Mouse (Mus musculus) naive thymus-derived CD4-positive, alpha-beta T cell, adult 2 months (primary cell): ENCODE results near the gene Tha1.
A peak's percentile ranks its signal among the peaks of the same experiment; 100 is the strongest.

Experiments used
- DNase-seq: peaks from one replicate; pipeline ENCODE4 v3.0.0-alpha.2; 2011; ENCODE audit warnings: low read depth

The Tha1 gene

GRCm38 (mm10) chr11:117826164-117826563, 47.1 kb downstream of the Tha1 start:
- peak; percentile 17 for DNase-seq

DNA sequence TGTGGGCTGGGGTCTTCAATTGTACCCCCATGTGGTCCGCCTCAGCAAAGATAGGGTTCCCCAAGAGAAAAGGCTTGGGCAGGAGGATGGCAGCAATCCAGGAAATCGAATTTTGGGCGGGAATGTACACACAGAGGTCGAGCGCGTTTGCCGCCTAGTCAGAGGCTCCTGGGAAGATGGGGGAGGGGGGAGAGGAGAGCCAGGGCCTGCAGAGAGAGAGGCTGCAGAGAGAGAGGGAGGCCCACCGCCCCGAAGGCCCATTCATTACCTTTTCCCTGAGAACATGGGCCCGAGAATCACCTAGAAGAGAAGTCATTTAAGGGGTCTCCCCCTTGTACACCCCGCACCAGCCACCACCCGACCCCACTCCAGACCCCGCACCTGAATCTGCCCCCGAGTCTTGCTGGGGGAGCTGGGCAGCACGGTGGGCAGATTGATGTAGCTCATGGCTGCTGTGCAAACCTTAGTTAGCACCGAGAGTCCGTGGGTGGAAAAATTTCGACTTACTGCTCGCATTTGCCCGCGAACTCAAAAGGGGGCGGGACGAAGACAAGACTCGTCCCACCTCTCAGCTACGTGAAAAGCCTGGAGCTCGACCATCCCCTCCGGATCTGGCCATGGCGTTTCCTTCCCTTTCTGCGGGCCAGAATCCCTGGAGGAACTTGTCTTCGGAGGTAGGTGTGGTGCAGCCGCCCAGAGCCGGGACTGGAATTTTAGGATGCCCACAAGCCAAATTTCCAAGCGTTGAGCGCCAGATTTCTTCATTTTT, 47.8 kb downstream of the Tha1 start, which contains the start of the genes Afmid and Tk1:
TSS of gene Afmid (plus strand) at position 592 of the 769 bp plus-strand sequence.
TSS of gene Tk1 (minus strand) at position 760 of the 769 bp plus-strand sequence.
- peak; percentile 66 for DNase-seq

DNA sequence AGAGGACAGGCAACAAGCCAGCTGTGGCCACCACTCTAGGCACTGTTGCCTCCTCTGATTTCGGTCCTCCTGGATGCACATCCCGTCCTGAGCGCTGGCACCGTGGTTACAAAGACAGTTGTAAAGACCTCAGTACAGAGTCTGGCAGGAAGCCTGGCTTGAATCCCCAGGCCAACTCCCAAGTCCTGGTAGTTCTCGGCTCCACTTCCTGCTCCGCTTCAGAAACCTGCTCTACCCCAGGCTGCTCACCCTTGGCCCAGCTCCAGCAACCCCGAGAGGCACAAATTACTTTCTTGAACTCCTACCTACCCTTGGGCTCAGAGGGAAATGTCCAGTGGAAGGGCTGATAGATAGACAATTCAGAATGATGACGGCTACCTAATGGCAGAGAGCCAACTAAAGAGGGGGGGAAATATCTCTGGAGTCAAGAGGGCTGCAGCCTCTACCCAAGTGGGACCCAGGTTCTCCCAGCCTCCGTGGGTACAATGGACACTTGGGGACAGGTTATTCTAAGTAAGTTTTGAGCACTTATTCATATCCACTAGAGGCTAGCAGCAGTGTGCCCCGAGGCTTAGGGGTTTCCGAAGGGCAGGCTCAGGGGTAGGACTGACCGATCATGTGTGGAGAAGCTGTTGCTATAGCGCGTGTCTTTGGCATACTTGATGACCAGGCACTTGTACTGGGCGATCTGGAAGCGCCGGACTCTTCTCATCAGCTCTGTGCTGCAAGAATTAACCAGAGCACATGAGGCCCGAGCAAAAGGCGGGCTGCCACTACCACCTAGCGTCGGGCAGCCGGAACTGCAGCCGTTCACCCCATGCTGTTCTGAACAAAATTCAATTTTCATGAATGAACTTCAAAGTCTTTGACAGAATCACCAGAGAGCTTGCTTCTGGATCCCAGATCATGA, 49.0 kb downstream of the Tha1 start:
- peak; percentile 90 for DNase-seq

- no peak for DNase-seq
Measured at GRCm38 (mm10) chr11:117823411-117823810, 49.9 kb downstream of the Tha1 start.

- DNase-seq: no peak
Measured at GRCm38 (mm10) chr11:117822728-117823241, 50.5 kb downstream of the Tha1 start.

DNA sequence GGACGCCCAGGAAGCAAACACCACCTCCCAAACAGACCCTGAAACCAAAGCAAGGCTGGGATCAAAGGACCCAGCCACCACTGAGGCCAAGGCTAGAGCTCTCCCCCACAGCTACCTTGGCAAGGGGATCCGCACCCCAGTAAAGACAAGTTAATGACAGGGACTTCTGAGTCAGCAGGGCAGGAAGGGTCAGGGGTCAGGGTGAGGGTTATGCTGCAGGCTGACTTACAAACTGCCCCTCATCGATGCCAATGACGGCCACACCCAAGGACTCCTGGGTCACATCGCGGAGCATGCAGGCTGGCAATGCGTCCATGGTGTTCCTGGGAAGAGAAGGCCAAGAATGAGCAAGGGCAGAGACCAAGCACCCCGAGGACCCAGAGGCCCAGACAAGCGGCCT, 51.4 kb downstream of the Tha1 start:
- DNase-seq: no peak

- no peak for DNase-seq
Measured at GRCm38 (mm10) chr11:117820173-117820572, 53.1 kb downstream of the Tha1 start.

GRCm38 (mm10) chr11:117819095-117819494, 54.2 kb downstream of the Tha1 start:
- DNase-seq: no peak
